Mouse (Mus musculus): Measurements from ENCODE around the gene Znrf2.

DNA sequence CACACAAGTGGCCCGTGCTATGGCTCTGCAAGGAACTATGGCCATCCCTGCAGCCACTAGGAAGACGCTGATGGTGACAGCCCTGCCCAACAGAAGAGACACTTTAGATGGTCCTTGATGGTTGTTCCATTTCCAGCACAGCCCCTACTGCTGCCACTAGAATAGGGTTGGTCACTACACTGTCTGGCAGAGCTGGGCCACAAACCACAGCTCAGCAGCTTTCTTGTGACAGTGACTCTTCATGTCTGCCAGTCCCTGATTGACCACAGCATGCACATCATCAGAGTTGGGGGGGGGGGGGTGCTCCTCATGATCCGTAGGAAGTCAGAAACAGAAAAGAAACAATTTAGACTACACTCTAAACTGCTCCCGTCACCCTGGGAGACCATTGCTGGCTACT, 46.0 kb upstream of the Znrf2 start:
- TF ChIP-seq CTCF (conservative IDR thresholded peaks at IDR 0.05; ENCODE audit: low read length) (no peak), NANOG (IDR thresholded peaks at IDR 0.05; ENCODE audit: borderline replicate concordance, low read length) (no peak), POU5F1 (IDR thresholded peaks at IDR 0.05; ENCODE audit: borderline replicate concordance, low read length) (no peak)

Data from E14TG2a.4 (cell line).